Mouse (Mus musculus) midbrain, postnatal 0 days (tissue): Measurements from ENCODE around the gene Arrdc1. TPM values are rescaled to one million over a fixed set of nuclear protein-coding genes. Genes with fewer than 3 reads are reported as not detected.

ENCODE experiments used
- ATAC-seq: fragments of 200-750 bp; cut with Nextera tagmentation; 2 replicates; pipeline ENCODE4 v1.8.0; 2017; ENCODE audit warnings: moderate number of reproducible peaks, mild to moderate bottlenecking, moderate TSS enrichment, moderate library complexity; ENCODE audit not compliant: low FRiP score
- DNase-seq: peaks from one replicate; pipeline ENCODE4 v3.0.0-alpha.2; 2015; ENCODE audit warnings: low spot score
- H3K27ac ChIP-seq: fragments of 300-500 bp; sonication (generic); 2 replicates; pipeline ENCODE4 v1.5.1; 2014; ENCODE audit warnings: low read depth, mild to moderate bottlenecking, low read length, mixed read lengths
- H3K27me3 ChIP-seq: fragments of 300-500 bp; sonication (generic); 2 replicates; pipeline ENCODE4 v1.6.1; 2014; ENCODE audit warnings: low read length, control low read depth, mixed read lengths; ENCODE audit not compliant: insufficient read depth
- H3K36me3 ChIP-seq: fragments of 300-500 bp; sonication (generic); 2 replicates; pipeline ENCODE4 v1.6.1; 2014; ENCODE audit warnings: low read length, control low read depth, mixed read lengths; ENCODE audit not compliant: insufficient read depth
- H3K4me1 ChIP-seq: fragments of 300-500 bp; sonication (generic); 2 replicates; pipeline ENCODE4 v1.6.1; 2014; ENCODE audit warnings: mild to moderate bottlenecking, control low read depth, antibody characterized with exemption, low read length, mixed read lengths; ENCODE audit not compliant: insufficient read depth
- H3K4me2 ChIP-seq: fragments of 300-500 bp; sonication (generic); 2 replicates; pipeline ENCODE4 v1.6.1; 2014; ENCODE audit warnings: low read depth, mild to moderate bottlenecking, low read length, mixed read lengths; ENCODE audit not compliant: poor library complexity, severe bottlenecking
- H3K4me3 ChIP-seq: fragments of 300-500 bp; sonication (generic); 2 replicates; pipeline ENCODE4 v1.5.1; 2014; ENCODE audit warnings: low read depth, mild to moderate bottlenecking, low read length, moderate library complexity
- H3K9ac ChIP-seq: fragments of 300-500 bp; sonication (generic); replicated peaks from 2 replicates; pipeline ENCODE4 v1.6.1; 2014; ENCODE audit warnings: mild to moderate bottlenecking, low read length, moderate library complexity, mixed read lengths; ENCODE audit not compliant: poor library complexity, severe bottlenecking
- H3K9me3 ChIP-seq: fragments of 300-500 bp; sonication (generic); 2 replicates; pipeline ENCODE4 v1.6.1; 2016; ENCODE audit warnings: low read length, control low read depth
- CTCF ChIP-seq: IDR thresholded peaks from 2 replicates; pipeline ENCODE4 v1.5.1; 2016; ENCODE audit warnings: antibody characterized with exemption, mild to moderate bottlenecking
- WGBS: fragments of 180-500 bp; shearing (Covaris S2); extraction: QIAGEN DNeasy Blood & Tissue Kit; methylation state at CpG from one replicate; pipeline ENCODE4 v1.1.7; 2014; 5-methylcytosine and 5-hydroxymethylcytosine counted together
- polyA plus RNA-seq: library from polyadenylated mRNA; unstranded; fragments of >200 nt; fragmentation: Nextera tagmentation; extraction: Ambion mirVana; gene quantifications from 2 replicates; pipeline ENCODE4 v1.2.1, GENCODE M21; 2015
- total RNA-seq: library from RNA; depleted of rRNA; stranded (reverse); fragments of >200 nt; gene quantifications from 2 replicates; pipeline ENCODE4 v1.2.3, GENCODE M21; 2014

Arrdc1 gene
- total and polyA plus RNA-seq, 2 experiments from 2014 or later = 44.7 to 55.7 TPM

DNA sequence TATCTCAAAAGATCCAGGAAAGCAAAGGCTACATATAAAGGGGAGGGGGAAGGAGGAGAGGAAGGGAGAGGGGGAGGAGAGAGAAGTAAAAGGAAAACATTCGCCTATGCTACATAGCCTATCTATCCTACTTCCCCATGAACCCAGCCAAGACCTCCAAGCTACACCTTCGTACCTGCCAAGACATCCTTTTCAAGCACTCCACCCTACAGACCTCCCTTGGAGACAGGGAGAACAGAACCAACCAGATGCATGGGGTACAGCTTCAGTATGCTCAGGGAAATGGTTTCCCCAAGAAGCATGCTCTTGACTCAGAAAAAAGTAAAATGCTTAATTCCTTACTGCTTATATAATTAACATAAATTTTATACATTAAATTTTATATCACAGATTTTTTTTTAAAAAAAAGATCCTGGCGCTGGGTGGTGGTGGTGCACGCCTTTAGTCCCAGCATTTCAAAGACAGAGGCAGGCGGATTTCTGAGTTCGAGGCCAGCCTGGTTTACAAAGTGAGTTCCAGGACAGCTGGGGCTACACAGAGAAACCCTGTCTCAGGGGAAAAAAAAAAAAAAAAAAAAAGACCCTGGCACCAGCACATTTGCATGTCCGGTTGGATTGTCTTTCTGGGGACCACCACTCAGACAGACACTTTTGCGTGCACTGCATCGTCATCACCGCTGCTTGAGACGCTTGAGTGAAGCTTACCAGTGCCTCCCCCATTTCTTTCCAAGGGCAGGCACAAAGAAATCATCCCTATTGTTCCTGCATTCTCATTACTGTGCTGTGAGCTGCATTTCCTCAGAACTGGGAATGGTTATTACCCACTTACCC is 30.0 kb downstream of the Arrdc1 start:
- DNase-seq = peak; percentile 32
- no peak for TF ChIP-seq CTCF
- peak overlapping the region; percentile 67; the same call in 1 of the 2 replicates for H3K27ac ChIP-seq
- H3K9me3 ChIP-seq = no peaks in the 10 kb centered on the region
- no peak for ATAC-seq
- no peak overlapping the region for H3K4me3 ChIP-seq
- no peaks in the 10 kb centered on the region for H3K27me3 ChIP-seq
- H3K4me1 ChIP-seq = 0 out of 2 replicates have a peak, but pooled peaks cover 3% of the 10 kb centered on the region
- no peak overlapping the region for H3K9ac ChIP-seq
- no peak overlapping the region for H3K4me2 ChIP-seq
- H3K36me3 ChIP-seq = no peaks in the 10 kb centered on the region
- WGBS = 47% methylated on average over 11 of the region's 11 CpGs

DNA sequence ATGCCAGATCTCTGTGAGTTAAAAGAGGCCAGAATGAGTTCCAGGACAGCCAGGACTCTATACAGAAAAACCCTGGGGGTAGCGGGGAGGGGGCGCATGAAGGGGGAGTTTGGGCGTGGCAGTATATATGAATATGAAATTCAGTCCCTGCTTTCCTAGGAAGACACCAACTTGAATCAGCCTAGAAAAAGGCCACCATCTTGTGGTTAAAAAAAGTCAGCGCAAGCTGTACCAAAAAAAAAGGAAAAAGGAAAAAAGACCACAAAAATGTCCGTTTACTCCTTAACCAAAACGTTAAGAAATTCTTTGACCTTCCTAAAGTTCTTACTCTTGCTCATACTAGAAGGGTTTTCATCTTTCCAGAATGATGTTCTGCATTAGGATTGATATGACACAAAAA is 32.1 kb downstream of the Arrdc1 start:
- Histone ChIP-seq H3K4me1 (0 out of 2 replicates have a peak, but pooled peaks cover 3% of the 10 kb centered on the region), H3K36me3 (no peaks in the 10 kb centered on the region), H3K9me3 (no peaks in the 10 kb centered on the region), H3K27me3 (no peaks in the 10 kb centered on the region), H3K27ac (no peak overlapping the region), H3K4me3 (no peak overlapping the region), H3K4me2 (no peak overlapping the region), H3K9ac (no peak overlapping the region)
- peak; percentile 54 for TF ChIP-seq CTCF
- WGBS = 83% methylated on average over 6 of the region's 6 CpGs
- ATAC-seq (no peak), DNase-seq (peak; percentile 21)

- Histone ChIP-seq H3K27me3 (no peaks in the 10 kb centered on the region), H3K9me3 (no peaks in the 10 kb centered on the region), H3K4me1 (0 out of 2 replicates have a peak, but pooled peaks cover 3% of the 10 kb centered on the region), H3K4me3 (no peak overlapping the region), H3K27ac (no peak overlapping the region), H3K4me2 (no peak overlapping the region), H3K36me3 (no peaks in the 10 kb centered on the region), H3K9ac (no peak overlapping the region)
- no peak for TF ChIP-seq CTCF
- WGBS = 56% methylated on average over 5 of the region's 5 CpGs
- peak; percentile 29 for DNase-seq
- ATAC-seq = no peak
Observed at GRCm38 (mm10) chr2:24901055-24901454, 34.0 kb downstream of the Arrdc1 start.

DNA sequence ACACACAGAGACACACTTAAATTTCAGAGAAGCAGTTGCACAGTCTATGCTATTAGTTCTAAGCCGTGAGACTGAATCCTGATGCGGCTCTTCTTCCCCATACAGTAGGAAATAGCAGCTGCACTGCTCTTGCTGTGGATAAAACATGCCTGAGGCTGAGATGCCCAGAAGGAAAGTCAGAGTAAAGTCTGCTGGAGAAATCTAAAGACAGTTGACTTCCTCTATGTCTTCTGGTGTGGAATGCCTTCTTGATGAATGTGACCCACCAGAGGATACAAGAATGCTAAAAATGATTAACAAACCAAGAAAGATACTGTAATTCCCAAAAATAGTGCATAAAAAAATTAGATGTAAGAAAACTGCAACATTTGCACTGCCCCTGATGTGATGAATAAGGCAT is 35.8 kb downstream of the Arrdc1 start:
- 84% methylated on average over 2 of the region's 2 CpGs for WGBS
- no peaks in the 10 kb centered on the region for H3K9me3 ChIP-seq

GRCm38 (mm10) chr2:24896761-24897160 is 38.3 kb downstream of the Arrdc1 start:
- Histone ChIP-seq H3K4me1 (no peaks in the 10 kb centered on the region), H3K36me3 (no peaks in the 10 kb centered on the region), H3K27ac (no peak overlapping the region), H3K9ac (no peak overlapping the region), H3K4me3 (no peak overlapping the region), H3K4me2 (no peak overlapping the region), H3K27me3 (no peaks in the 10 kb centered on the region), H3K9me3 (no peaks in the 10 kb centered on the region)
- WGBS = 96% methylated on average over 4 of the region's 4 CpGs
- TF ChIP-seq CTCF = no peak
- DNase-seq = no peak
- ATAC-seq = no peak

More for the DNA sequence above, 35.8 kb downstream of the Arrdc1 start:
- no peak for TF ChIP-seq CTCF
- Histone ChIP-seq H3K36me3 (no peaks in the 10 kb centered on the region), H3K4me3 (no peak overlapping the region), H3K9ac (no peak overlapping the region), H3K27me3 (no peaks in the 10 kb centered on the region), H3K4me2 (no peak overlapping the region), H3K4me1 (no peaks in the 10 kb centered on the region), H3K27ac (no peak overlapping the region)
- ATAC-seq (no peak), DNase-seq (no peak)

- no peak for ATAC-seq
- WGBS = 87% methylated on average over 1 of the region's 1 CpGs
- no peak for DNase-seq
- H3K9me3 ChIP-seq = no peaks in the 10 kb centered on the region
- no peak overlapping the region for H3K27ac ChIP-seq
- no peaks in the 10 kb centered on the region for H3K36me3 ChIP-seq
- no peak overlapping the region for H3K4me2 ChIP-seq
- H3K27me3 ChIP-seq = no peaks in the 10 kb centered on the region
- H3K9ac ChIP-seq = no peak overlapping the region
- TF ChIP-seq CTCF = no peak
- no peak overlapping the region for H3K4me3 ChIP-seq
- H3K4me1 ChIP-seq = no peaks in the 10 kb centered on the region
Observed at GRCm38 (mm10) chr2:24894211-24894610, 40.8 kb downstream of the Arrdc1 start.
